Mouse (Mus musculus) liver, postnatal 0 days (tissue): ENCODE measurements around the gene Csk. TPM values are rescaled to one million over a fixed set of nuclear protein-coding genes. Genes with fewer than 3 reads are reported as not detected.

ENCODE experiments used
- ATAC-seq: fragments of 200-750 bp; cut with Nextera tagmentation; 2 replicates; pipeline ENCODE4 v1.8.0; 2017; ENCODE audit warnings: mild to moderate bottlenecking, moderate library complexity
- DNase-seq: peaks from one replicate; pipeline ENCODE4 v3.0.0-alpha.2; 2016
- H3K27ac ChIP-seq: fragments of 300-500 bp; sonication (generic); 2 replicates; pipeline ENCODE4 v1.5.1; 2014; ENCODE audit warnings: antibody characterized with exemption, moderate library complexity, mild to moderate bottlenecking, low read depth
- H3K27me3 ChIP-seq: fragments of 300-500 bp; sonication (generic); 2 replicates; pipeline ENCODE4 v1.6.1; 2014; ENCODE audit warnings: low read length, control low read depth, mixed read lengths; ENCODE audit not compliant: insufficient read depth
- H3K36me3 ChIP-seq: fragments of 300-500 bp; sonication (generic); replicated peaks from 2 replicates; pipeline ENCODE4 v1.6.1; 2014; ENCODE audit warnings: mild to moderate bottlenecking, control low read depth, low read length, moderate library complexity, mixed read lengths; ENCODE audit not compliant: insufficient read depth
- H3K4me1 ChIP-seq: fragments of 300-500 bp; sonication (generic); 2 replicates; pipeline ENCODE4 v1.6.1; 2014; ENCODE audit warnings: antibody characterized with exemption, mild to moderate bottlenecking, control low read depth; ENCODE audit not compliant: insufficient read depth
- H3K4me2 ChIP-seq: fragments of 300-500 bp; sonication (generic); 2 replicates; pipeline ENCODE4 v1.6.1; 2014; ENCODE audit warnings: low read depth, mild to moderate bottlenecking, low read length, moderate library complexity, mixed read lengths
- H3K4me3 ChIP-seq: fragments of 300-500 bp; sonication (generic); 2 replicates; pipeline ENCODE4 v1.5.1; 2014; ENCODE audit warnings: low read depth, low read length
- H3K9ac ChIP-seq: fragments of 300-500 bp; sonication (generic); replicated peaks from 2 replicates; pipeline ENCODE4 v1.6.1; 2014; ENCODE audit warnings: mild to moderate bottlenecking, moderate library complexity
- H3K9me3 ChIP-seq: fragments of 300-500 bp; sonication (generic); 2 replicates; pipeline ENCODE4 v1.6.1; 2016; ENCODE audit warnings: mild to moderate bottlenecking, control low read depth, low read length, mixed read lengths
- CTCF ChIP-seq: sonication (generic); IDR thresholded peaks from 2 replicates; pipeline ENCODE4 v1.5.1; 2016; ENCODE audit warnings: antibody characterized with exemption, low read depth
- EP300 ChIP-seq: IDR thresholded peaks from 2 replicates; pipeline ENCODE4 v1.6.1; 2016; ENCODE audit warnings: antibody characterized with exemption, low read depth, mild to moderate bottlenecking
- WGBS: fragments of 180-500 bp; shearing (Covaris S2); extraction: QIAGEN DNeasy Blood & Tissue Kit; methylation state at CpG from one replicate; pipeline ENCODE4 v1.1.7; 2014; ENCODE audit not compliant: insufficient replicate concordance; 5-methylcytosine and 5-hydroxymethylcytosine counted together
- polyA plus RNA-seq: library from polyadenylated mRNA; unstranded; fragments of >200 nt; fragmentation: Nextera tagmentation; extraction: Ambion mirVana; gene quantifications from 2 replicates; pipeline ENCODE4 v1.2.1, GENCODE M21; 2015

The Csk gene
- polyA plus RNA-seq, 1 experiment from 2014 or later, result 15.5 TPM

GRCm38 (mm10) chr9:57655749-57656148 is 2.3 kb upstream of the Csk start:
- no peak overlapping the region for H3K9ac ChIP-seq
- H3K36me3 ChIP-seq, result no peaks in the 10 kb centered on the region
- H3K27me3 ChIP-seq, result no peaks in the 10 kb centered on the region
- 4% methylated on average over 11 of the region's 11 CpGs for WGBS
- peaks cover 14% of the 10 kb centered on the region for H3K4me1 ChIP-seq
- peak; percentile 69 for ATAC-seq
- peak overlapping the region; percentile 14; the same call in 1 of the 2 replicates for H3K4me2 ChIP-seq
- TF ChIP-seq EP300 (no peak), CTCF (peak; percentile 98)
- peak; percentile 95 for DNase-seq
- H3K9me3 ChIP-seq, result no peaks in the 10 kb centered on the region
- H3K4me3 ChIP-seq, result no peak overlapping the region
- H3K27ac ChIP-seq, result no peak overlapping the region

GRCm38 (mm10) chr9:57654966-57655365 is 1.5 kb upstream of the Csk start:
- DNase-seq (no peak), ATAC-seq (no peak)
- no peak overlapping the region for H3K27ac ChIP-seq
- H3K4me3 ChIP-seq, result no peak overlapping the region
- no peak overlapping the region for H3K9ac ChIP-seq
- H3K4me2 ChIP-seq, result no peak overlapping the region
- no peak for TF ChIP-seq EP300
- no peak for TF ChIP-seq CTCF
- H3K9me3 ChIP-seq, result no peaks in the 10 kb centered on the region
- H3K4me1 ChIP-seq, result peaks cover 19% of the 10 kb centered on the region
- no peaks in the 10 kb centered on the region for H3K27me3 ChIP-seq
- WGBS, result 88% methylated on average over 1 of the region's 1 CpGs
- no peaks in the 10 kb centered on the region for H3K36me3 ChIP-seq

GRCm38 (mm10) chr9:57652855-57653254 is 576 bp downstream of the Csk start:
- 73% methylated on average over 3 of the region's 3 CpGs for WGBS
- H3K9ac ChIP-seq, result no peak overlapping the region
- H3K27me3 ChIP-seq, result no peaks in the 10 kb centered on the region
- TF ChIP-seq CTCF (no peak), EP300 (no peak)
- peak overlapping the region; percentile 64; the same call in 1 of the 2 replicates for H3K27ac ChIP-seq
- DNase-seq (no peak), ATAC-seq (no peak)
- no peaks in the 10 kb centered on the region for H3K36me3 ChIP-seq
- peaks cover 24% of the 10 kb centered on the region for H3K4me1 ChIP-seq
- H3K4me2 ChIP-seq, result no peak overlapping the region
- no peak overlapping the region for H3K4me3 ChIP-seq
- H3K9me3 ChIP-seq, result no peaks in the 10 kb centered on the region

GRCm38 (mm10) chr9:57652351-57652750 is 1.1 kb downstream of the Csk start:
- H3K4me3 ChIP-seq, result no peak overlapping the region
- TF ChIP-seq CTCF (no peak), EP300 (no peak)
- peaks cover 26% of the 10 kb centered on the region for H3K4me1 ChIP-seq
- H3K27ac ChIP-seq, result peak overlapping the region; percentile 64; the same call in 1 of the 2 replicates
- H3K36me3 ChIP-seq, result no peaks in the 10 kb centered on the region
- DNase-seq (no peak), ATAC-seq (no peak)
- no peaks in the 10 kb centered on the region for H3K27me3 ChIP-seq
- no peak overlapping the region for H3K4me2 ChIP-seq
- no peaks in the 10 kb centered on the region for H3K9me3 ChIP-seq
- H3K9ac ChIP-seq, result no peak overlapping the region
- 62% methylated on average over 9 of the region's 9 CpGs for WGBS

DNA sequence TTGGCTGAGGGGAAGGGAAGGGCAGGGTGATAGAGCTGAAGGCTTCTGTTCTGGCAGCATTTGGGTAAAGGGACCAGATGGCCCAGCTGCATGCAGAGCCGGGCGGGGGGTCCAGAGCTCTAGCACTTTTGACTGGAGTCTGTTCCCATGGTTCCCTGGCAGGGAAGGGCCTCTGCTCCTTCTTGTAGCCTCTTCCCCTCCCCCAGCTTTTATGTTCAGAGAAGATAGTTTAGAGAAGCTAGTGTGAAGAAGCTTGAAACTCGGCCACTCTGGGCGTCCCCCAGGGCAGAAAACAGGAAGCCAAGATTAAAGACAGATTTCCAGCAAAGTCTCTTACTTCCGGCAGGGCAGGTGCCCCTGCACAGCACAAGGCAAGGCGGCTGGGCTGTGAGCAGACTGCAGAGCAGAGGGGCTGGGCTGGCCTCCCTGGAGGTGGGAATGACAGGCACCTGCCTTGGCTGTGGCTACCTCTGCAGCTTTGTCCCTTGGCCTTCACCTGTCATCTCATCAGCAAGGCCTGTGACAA is 2.6 kb downstream of the Csk start:
- TF ChIP-seq EP300 (no peak), CTCF (no peak)
- H3K4me1 ChIP-seq, result peaks cover 36% of the 10 kb centered on the region
- H3K27me3 ChIP-seq, result no peaks in the 10 kb centered on the region
- no peaks in the 10 kb centered on the region for H3K36me3 ChIP-seq
- no peak overlapping the region for H3K4me3 ChIP-seq
- no peaks in the 10 kb centered on the region for H3K9me3 ChIP-seq
- H3K27ac ChIP-seq, result peak overlapping the region; percentile 89
- WGBS, result 16% methylated on average over 6 of the region's 6 CpGs
- peak overlapping the region; percentile 48 for H3K9ac ChIP-seq
- peak overlapping the region; percentile 45 for H3K4me2 ChIP-seq
- ATAC-seq (peak; percentile 45; the same call in 1 of the 2 replicates), DNase-seq (peak; percentile 46)

DNA sequence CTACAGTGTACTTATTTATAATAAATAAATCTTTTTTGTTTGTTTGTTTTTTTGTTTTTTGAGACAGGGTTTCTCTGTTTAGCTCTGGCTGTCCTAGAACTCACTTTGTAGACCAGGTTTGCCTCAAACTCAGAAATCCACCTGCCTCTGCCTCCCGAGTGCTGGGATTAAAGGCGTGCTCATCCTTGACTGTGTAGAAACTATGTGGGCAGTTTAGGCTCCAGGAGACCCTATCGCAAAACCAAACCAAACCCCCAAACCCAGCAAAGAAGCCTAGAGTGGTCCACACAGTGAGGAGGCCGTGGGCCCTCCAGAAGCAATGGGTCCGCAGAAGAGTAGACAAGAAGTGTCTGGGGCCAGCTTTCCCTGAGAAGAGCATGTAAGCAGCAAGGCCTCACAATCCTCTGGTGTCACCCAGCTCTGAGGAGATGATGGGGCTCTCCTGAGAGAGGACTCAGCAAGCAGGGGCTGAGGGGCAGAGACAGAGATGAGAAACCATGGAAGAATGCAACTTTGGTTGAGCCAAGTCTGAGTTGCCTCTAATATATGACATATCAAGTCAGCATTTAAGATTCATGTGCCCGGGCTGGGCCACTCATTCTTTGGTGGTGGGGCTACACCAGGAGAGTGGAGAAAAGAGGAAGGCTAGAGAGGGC is 3.2 kb downstream of the Csk start:
- TF ChIP-seq EP300 (no peak), CTCF (no peak)
- Histone ChIP-seq H3K4me3 (no peak overlapping the region), H3K4me2 (peak overlapping the region; percentile 45; the same call in 1 of the 2 replicates), H3K9ac (no peak overlapping the region; the same call in 1 of the 2 replicates), H3K9me3 (no peaks in the 10 kb centered on the region), H3K27me3 (no peaks in the 10 kb centered on the region), H3K27ac (peak overlapping the region; percentile 89), H3K36me3 (no peaks in the 10 kb centered on the region), H3K4me1 (peaks cover 39% of the 10 kb centered on the region)
- no peak for DNase-seq
- 0 out of 2 replicates have a peak, but pooled peaks have one; percentile 22 for ATAC-seq
- WGBS, result 76% methylated on average over 6 of the region's 6 CpGs
